Mouse (Mus musculus) spleen, adult 12 weeks (tissue): Measurements from ENCODE around the gene 1600014C23Rik.
A peak's percentile ranks its signal among the peaks of the same experiment; 100 is the strongest.

ENCODE experiments used
- DNase-seq: peaks from one replicate; pipeline ENCODE4 v3.0.0; 2022; ENCODE audit warnings: low spot score

The 1600014C23Rik gene

GRCm38 (mm10) chr17:45752053-45752452 lies 18.4 kb upstream of the 1600014C23Rik start:
- no peak for DNase-seq

GRCm38 (mm10) chr17:45751359-45751758 lies 17.7 kb upstream of the 1600014C23Rik start:
- no peak for DNase-seq

- DNase-seq, result no peak
Observed at GRCm38 (mm10) chr17:45749100-45749499, 15.5 kb upstream of the 1600014C23Rik start.

GRCm38 (mm10) chr17:45747858-45748785 lies 14.5 kb upstream of the 1600014C23Rik start:
- DNase-seq, result no peak

- DNase-seq, result no peak
Observed at GRCm38 (mm10) chr17:45747293-45747692, 13.6 kb upstream of the 1600014C23Rik start.

GRCm38 (mm10) chr17:45746755-45747154 lies 13.1 kb upstream of the 1600014C23Rik start:
- no peak for DNase-seq

- no peak for DNase-seq
Observed at GRCm38 (mm10) chr17:45745629-45746028, 12.0 kb upstream of the 1600014C23Rik start.

- no peak for DNase-seq
Observed at GRCm38 (mm10) chr17:45742371-45743147, 8.9 kb upstream of the 1600014C23Rik start.

- DNase-seq, result no peak
Observed at GRCm38 (mm10) chr17:45737078-45737601, 3.5 kb upstream of the 1600014C23Rik start.

- no peak for DNase-seq
Observed at GRCm38 (mm10) chr17:45736311-45737077, 2.9 kb upstream of the 1600014C23Rik start.

- DNase-seq, result peak; percentile 39
Observed at GRCm38 (mm10) chr17:45735382-45736310, 2.0 kb upstream of the 1600014C23Rik start.

- DNase-seq, result no peak
Observed at GRCm38 (mm10) chr17:45734881-45735280, 1.2 kb upstream of the 1600014C23Rik start.

- no peak for DNase-seq
Observed at GRCm38 (mm10) chr17:45734333-45734732, 689 bp upstream of the 1600014C23Rik start.

GRCm38 (mm10) chr17:45733038-45733734 lies 458 bp downstream of the 1600014C23Rik start:
- no peak for DNase-seq

- DNase-seq, result peak; percentile 61
Observed at GRCm38 (mm10) chr17:45731172-45731864, 2.3 kb downstream of the 1600014C23Rik start.

- DNase-seq, result no peak
Observed at GRCm38 (mm10) chr17:45730696-45731095, 2.9 kb downstream of the 1600014C23Rik start.

- no peak for DNase-seq
Observed at GRCm38 (mm10) chr17:45729387-45729786, 4.3 kb downstream of the 1600014C23Rik start.

GRCm38 (mm10) chr17:45727983-45728723 lies 5.5 kb downstream of the 1600014C23Rik start:
- DNase-seq, result no peak

GRCm38 (mm10) chr17:45727481-45727880 lies 6.2 kb downstream of the 1600014C23Rik start:
- no peak for DNase-seq
